Mouse (Mus musculus) stomach, embryonic 15.5 days (tissue): ENCODE measurements around the gene Arpc1a. TPM values are rescaled to one million over a fixed set of nuclear protein-coding genes. Genes with fewer than 3 reads are reported as not detected.

Source experiments
- ATAC-seq: fragments of 200-750 bp; cut with Nextera tagmentation; 2 replicates; pipeline ENCODE4 v1.8.0; 2017; ENCODE audit warnings: low read depth, moderate number of reproducible peaks, moderate TSS enrichment; ENCODE audit not compliant: insufficient read depth, low FRiP score
- H3K27ac ChIP-seq: fragments of 300-500 bp; sonication (generic); 2 replicates; pipeline ENCODE4 v1.5.1; 2015; ENCODE audit warnings: mild to moderate bottlenecking, inconsistent platforms
- H3K27me3 ChIP-seq: fragments of 300-500 bp; sonication (generic); replicated peaks from 2 replicates; pipeline ENCODE4 v1.6.1; 2015; ENCODE audit warnings: inconsistent platforms
- H3K36me3 ChIP-seq: fragments of 300-500 bp; sonication (generic); 2 replicates; pipeline ENCODE4 v1.6.1; 2015; ENCODE audit warnings: inconsistent platforms
- H3K4me1 ChIP-seq: fragments of 300-500 bp; sonication (generic); 2 replicates; pipeline ENCODE4 v1.6.1; 2015; ENCODE audit warnings: inconsistent platforms
- H3K4me2 ChIP-seq: fragments of 300-500 bp; sonication (generic); 2 replicates; pipeline ENCODE4 v1.6.1; 2015; ENCODE audit warnings: mild to moderate bottlenecking, inconsistent platforms
- H3K4me3 ChIP-seq: fragments of 300-500 bp; sonication (generic); replicated peaks from 2 replicates; pipeline ENCODE4 v1.5.1; 2015; ENCODE audit warnings: inconsistent platforms
- H3K9ac ChIP-seq: fragments of 300-500 bp; sonication (generic); 2 replicates; pipeline ENCODE4 v1.6.1; 2015; ENCODE audit warnings: inconsistent platforms
- H3K9me3 ChIP-seq: fragments of 300-500 bp; sonication (generic); 2 replicates; pipeline ENCODE4 v1.6.1; 2016; ENCODE audit warnings: inconsistent platforms
- WGBS: fragments of 180-500 bp; shearing (Covaris S2); methylation state at CpG from one replicate; pipeline ENCODE4 v1.1.7; 2015; 5-methylcytosine and 5-hydroxymethylcytosine counted together
- polyA plus RNA-seq: library from polyadenylated mRNA; unstranded; fragments of >200 nt; fragmentation: Nextera tagmentation; extraction: Ambion mirVana; gene quantifications from 2 replicates; pipeline ENCODE4 v1.2.1, GENCODE M21; 2015

Gene Arpc1a
- polyA plus RNA-seq, 1 experiment from 2014 or later: 134 TPM

DNA sequence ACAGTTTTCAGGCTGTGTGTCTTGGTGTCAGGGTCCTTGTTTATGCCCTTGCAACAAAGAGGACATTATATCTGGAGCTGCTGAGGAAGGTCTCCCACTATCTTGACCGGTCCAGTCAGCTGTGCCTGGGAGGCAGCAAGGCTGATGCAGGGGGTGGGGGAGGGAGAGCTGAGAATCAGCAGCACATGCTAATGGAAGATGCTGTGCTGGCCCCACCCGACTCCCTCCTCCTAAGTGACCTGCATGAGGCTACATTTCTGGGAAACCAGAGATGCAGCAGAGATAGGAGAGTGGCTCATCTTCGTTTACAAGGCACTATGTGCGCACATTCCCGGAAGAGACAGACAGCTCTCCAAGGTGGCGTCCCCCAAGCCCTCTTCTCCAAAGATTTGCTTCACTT lies 26.8 kb downstream of the Arpc1a start:
- Histone ChIP-seq H3K4me3 (no peak overlapping the region), H3K4me2 (no peak overlapping the region), H3K27me3 (no peaks in the 10 kb centered on the region), H3K36me3 (peaks cover 39% of the 10 kb centered on the region), H3K9ac (no peak overlapping the region), H3K9me3 (no peaks in the 10 kb centered on the region), H3K4me1 (peaks cover 9% of the 10 kb centered on the region; the same call in 1 of the 2 replicates), H3K27ac (no peak overlapping the region)
- no peak for ATAC-seq
- 86% methylated on average over 6 of the region's 6 CpGs for WGBS

DNA sequence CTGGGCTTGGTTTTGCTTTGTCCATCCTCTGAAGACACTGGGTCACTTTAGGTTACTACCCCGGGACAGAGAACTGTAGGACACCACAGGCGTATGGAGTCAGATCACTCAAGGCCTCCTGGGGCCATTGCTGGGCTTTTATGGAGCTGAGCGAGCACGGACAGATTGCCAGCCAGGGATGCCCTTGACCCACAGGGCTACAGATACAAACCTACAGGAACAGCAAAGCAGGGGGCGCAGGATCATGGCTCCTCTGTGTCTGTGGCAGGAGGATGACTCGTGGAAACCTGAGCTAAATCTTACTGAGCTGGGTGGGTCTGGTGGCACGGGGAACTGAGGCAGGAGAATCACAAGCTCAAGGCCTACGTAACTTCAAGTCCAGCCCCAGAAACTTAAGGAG lies 28.9 kb downstream of the Arpc1a start:
- Histone ChIP-seq H3K4me2 (no peak overlapping the region), H3K36me3 (peaks cover 20% of the 10 kb centered on the region), H3K9me3 (no peaks in the 10 kb centered on the region), H3K4me1 (peaks cover 23% of the 10 kb centered on the region), H3K27ac (no peak overlapping the region), H3K4me3 (no peak overlapping the region), H3K9ac (no peak overlapping the region), H3K27me3 (no peaks in the 10 kb centered on the region)
- 80% methylated on average over 8 of the region's 8 CpGs for WGBS
- ATAC-seq: no peak

DNA sequence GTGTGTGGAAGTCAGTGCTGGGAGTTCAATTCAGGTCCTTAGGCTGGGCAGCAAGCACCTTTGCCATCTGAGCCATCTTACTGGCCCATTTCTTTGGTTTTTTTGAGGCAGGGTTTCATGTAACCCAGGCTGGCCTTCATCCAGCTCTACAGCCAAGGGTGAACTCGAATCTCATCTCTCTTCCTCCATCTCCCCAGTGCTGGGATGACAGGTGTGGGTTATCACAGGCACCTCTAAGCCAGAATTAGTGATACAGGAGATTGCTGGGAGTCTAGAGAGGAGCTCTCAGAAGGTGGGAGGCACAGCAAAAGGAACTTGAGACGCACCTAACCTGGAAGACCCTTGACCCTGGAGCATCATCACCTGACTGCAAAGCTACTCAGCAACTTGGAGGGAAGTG lies 29.8 kb downstream of the Arpc1a start:
- peak overlapping the region; percentile 82 for H3K4me3 ChIP-seq
- WGBS: 22% methylated on average over 2 of the region's 2 CpGs
- H3K27me3 ChIP-seq: no peaks in the 10 kb centered on the region
- no peak for ATAC-seq
- no peak overlapping the region for H3K9ac ChIP-seq
- H3K4me1 ChIP-seq: peaks cover 23% of the 10 kb centered on the region
- peak overlapping the region; percentile 90 for H3K4me2 ChIP-seq
- no peak overlapping the region for H3K27ac ChIP-seq
- peaks cover 20% of the 10 kb centered on the region for H3K36me3 ChIP-seq
- H3K9me3 ChIP-seq: no peaks in the 10 kb centered on the region

DNA sequence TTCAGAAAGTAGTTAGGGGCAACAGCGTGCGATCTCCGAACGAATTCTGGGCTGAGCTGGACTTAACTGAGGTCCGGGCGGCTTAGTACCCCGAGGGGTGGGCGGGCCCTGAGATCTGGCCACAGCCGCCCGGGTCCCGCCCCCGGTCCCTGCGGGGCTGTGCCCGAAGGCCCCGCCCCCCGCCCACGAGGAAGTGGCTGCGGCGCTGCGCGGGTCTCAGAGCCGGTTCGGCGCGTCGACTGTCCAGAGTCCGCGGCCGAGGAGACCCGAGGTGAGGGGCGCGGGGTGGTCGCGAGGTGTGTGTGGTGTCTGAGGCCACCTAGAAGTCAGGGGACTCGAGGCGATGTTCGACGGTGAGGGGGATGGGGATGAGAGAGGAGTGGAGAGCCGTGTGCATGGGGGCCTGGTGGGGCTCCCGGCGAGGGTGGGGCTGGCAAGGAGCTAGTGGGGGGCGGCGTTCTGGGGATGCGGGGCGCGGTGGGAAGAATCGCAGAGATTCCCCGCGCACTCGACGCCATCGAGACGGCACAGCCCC lies 30.5 kb downstream of the Arpc1a start, which contains the start of gene Arpc1b:
TSS of gene Arpc1b (plus strand) at position 145 of the 535 bp plus-strand sequence.
- H3K4me3 ChIP-seq: peak within 1 kb of the TSS; percentile 82
- H3K9ac ChIP-seq: peak within 1 kb of the TSS; percentile 69
- peak within 1 kb of the TSS; percentile 75 for H3K27ac ChIP-seq
- H3K27me3 ChIP-seq: no peaks in the 10 kb centered on the region
- peak; percentile 83 for ATAC-seq
- H3K4me2 ChIP-seq: peak within 1 kb of the TSS; percentile 90
- peaks cover 23% of the 10 kb centered on the region for H3K4me1 ChIP-seq
- WGBS: under 1% methylated on average over 48 of the region's 53 CpGs
- H3K36me3 ChIP-seq: peaks cover 15% of the 10 kb centered on the region
- no peaks in the 10 kb centered on the region for H3K9me3 ChIP-seq

DNA sequence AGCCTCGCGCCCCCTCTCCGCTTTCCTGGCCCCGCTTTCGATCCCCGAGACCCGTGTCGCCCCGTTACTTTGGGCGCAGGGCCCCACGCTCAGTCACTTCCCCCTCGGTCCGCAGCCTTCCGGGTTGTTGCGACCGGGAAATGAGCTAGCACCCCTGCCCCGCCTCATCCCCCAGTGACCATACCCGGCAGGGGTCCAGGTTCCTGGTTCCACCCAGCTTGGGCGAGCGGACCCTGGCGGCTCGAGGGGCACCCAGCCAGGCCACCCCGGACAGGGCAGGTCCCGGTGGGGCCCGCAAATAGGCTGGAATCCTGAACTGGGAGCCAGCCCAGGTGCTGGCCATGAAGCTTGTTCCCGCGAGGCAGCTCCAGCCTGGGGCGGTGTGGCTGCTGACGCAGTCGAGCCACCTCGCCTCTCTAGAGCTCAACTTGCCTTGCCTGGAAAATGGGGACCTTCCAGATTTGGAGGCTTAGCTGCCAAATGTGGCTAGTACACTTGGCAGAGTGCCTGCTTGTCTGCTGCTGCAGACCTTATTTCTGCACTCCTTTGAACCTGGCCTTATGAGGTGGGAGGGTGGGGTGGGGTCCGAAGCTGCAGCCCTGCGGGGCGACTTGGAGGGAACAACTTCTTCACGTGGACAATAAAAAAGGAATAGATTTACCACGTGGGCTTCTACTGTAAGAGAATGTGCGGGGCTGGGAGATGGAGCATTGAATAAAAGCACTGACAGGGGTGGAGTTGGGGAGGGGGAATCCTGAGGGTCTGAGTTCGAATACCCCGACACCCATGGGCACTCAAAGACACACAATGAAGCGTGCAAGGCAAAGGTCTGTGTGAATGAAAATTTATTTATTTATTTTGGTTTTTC lies 31.2 kb downstream of the Arpc1a start:
- peak; percentile 43 for ATAC-seq
- 14% methylated on average over 38 of the region's 40 CpGs for whole genome bisulfite sequencing
- no peaks in the 10 kb centered on the region for H3K27me3 ChIP-seq

DNA sequence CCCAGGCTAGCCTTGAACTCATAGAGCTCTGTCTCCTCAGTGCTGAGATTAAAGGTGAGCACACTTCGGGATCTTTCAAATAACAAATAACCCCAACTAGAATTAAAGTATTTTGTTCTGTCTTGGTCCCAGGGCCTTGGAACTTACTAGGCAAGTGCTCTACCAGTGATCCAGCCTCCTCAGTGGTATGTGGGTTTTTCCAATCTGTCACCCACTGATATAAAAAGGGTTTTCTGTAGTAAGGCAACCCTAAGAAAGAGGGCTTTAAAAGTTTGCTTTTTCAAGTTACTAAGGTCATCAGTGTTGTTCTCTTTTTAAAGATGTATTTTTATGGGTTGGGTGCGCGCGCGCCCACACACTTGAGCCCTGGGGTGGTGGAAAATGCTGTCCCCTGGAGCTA lies 32.1 kb downstream of the Arpc1a start:
- no peaks in the 10 kb centered on the region for H3K9me3 ChIP-seq
- H3K27me3 ChIP-seq: no peaks in the 10 kb centered on the region
- 83% methylated on average over 5 of the region's 5 CpGs for WGBS
- peaks cover 2% of the 10 kb centered on the region; the same call in 1 of the 2 replicates for H3K36me3 ChIP-seq
- H3K27ac ChIP-seq: peak overlapping the region; percentile 91
- peak overlapping the region; percentile 90 for H3K4me2 ChIP-seq
- H3K4me1 ChIP-seq: peaks cover 23% of the 10 kb centered on the region
- peak overlapping the region; percentile 16 for H3K4me3 ChIP-seq
- 0 out of 2 replicates have a peak overlapping the region, but pooled peaks have one; percentile 10 for H3K9ac ChIP-seq
- ATAC-seq: no peak

More for the DNA sequence above, 31.2 kb downstream of the Arpc1a start:
- Histone ChIP-seq H3K4me2 (peak overlapping the region; percentile 90), H3K9me3 (no peaks in the 10 kb centered on the region), H3K4me1 (peaks cover 23% of the 10 kb centered on the region), H3K9ac (peak overlapping the region; percentile 69), H3K27ac (peak overlapping the region; percentile 75), H3K4me3 (peak overlapping the region; percentile 82), H3K36me3 (peaks cover 10% of the 10 kb centered on the region)

DNA sequence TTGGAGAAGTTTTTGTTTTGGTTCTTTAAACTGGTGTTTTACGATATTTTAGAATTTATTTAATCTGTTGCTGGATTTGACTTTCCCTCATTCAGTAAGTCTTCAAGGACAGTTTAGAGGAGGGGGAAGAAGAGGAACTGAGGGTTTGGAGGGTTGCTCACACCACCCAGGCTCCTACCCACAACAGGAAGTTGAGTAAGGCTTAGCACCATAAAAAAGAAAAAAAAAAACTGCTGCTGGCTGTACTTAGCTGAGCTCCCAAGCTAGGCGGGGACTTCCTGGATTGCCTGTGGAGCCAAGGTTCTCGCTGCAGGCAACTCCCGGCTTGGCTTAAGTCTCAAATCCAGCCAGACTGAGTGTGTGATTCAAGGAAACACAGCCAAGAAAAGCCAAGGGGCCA lies 32.7 kb downstream of the Arpc1a start:
- Histone ChIP-seq H3K4me1 (peaks cover 23% of the 10 kb centered on the region), H3K36me3 (no peaks in the 10 kb centered on the region), H3K27ac (peak overlapping the region; percentile 91), H3K4me3 (peak overlapping the region; percentile 16; the same call in 1 of the 2 replicates), H3K9me3 (no peaks in the 10 kb centered on the region), H3K4me2 (peak overlapping the region; percentile 41), H3K9ac (peak overlapping the region; percentile 10; the same call in 1 of the 2 replicates), H3K27me3 (no peaks in the 10 kb centered on the region)
- peak; percentile 27; the same call in 1 of the 2 replicates for ATAC-seq
- WGBS: 12% methylated on average over 4 of the region's 4 CpGs

DNA sequence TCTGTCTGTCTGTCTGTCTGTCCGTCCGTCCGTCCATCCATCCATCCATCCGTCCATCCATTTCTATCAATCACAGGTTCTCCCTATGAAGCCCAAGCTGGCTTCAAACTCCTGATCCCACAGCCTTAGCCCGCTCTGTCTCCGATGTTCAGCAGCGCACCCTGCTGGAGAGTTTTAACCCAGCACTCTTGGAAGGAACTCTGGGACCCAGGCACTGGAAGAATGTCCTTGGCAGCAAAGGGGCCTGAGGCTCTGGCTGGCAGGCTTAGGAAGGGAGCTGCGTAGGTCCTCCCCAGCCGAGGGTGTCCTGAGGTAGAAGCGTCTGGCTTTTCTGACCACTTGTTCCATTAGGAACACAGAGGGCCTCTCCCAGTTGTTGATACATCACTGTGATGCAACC lies 33.3 kb downstream of the Arpc1a start:
- Histone ChIP-seq H3K36me3 (0 out of 2 replicates have a peak, but pooled peaks cover under 1% of the 10 kb centered on the region), H3K9me3 (no peaks in the 10 kb centered on the region), H3K27me3 (no peaks in the 10 kb centered on the region), H3K4me2 (peak overlapping the region; percentile 41), H3K4me1 (peaks cover 23% of the 10 kb centered on the region), H3K4me3 (peak overlapping the region; percentile 16; the same call in 1 of the 2 replicates), H3K27ac (peak overlapping the region; percentile 91), H3K9ac (peak overlapping the region; percentile 3; the same call in 1 of the 2 replicates)
- ATAC-seq: no peak
- WGBS: 48% methylated on average over 10 of the region's 10 CpGs

DNA sequence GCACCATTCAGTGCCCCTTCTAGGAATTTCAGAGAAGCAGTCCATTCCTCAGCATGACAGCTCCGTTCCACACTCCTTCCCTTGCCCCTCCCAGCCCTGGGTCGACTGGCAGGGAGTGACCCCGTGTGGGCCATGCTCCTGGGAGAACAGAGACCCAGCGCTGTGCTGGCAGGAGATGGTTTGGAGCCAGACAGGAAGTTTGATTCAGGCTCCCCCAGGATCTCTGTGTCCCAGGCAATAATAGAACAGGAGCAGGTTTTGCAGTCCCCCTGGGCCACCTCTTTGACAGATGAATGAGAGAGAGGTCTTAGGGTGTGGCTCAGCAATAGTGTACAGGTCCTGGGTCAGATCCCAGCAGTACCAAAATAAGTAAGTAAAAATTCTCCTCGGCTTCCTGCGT lies 34.4 kb downstream of the Arpc1a start:
- no peaks in the 10 kb centered on the region for H3K9me3 ChIP-seq
- H3K4me3 ChIP-seq: no peak overlapping the region
- H3K27me3 ChIP-seq: no peaks in the 10 kb centered on the region
- 49% methylated on average over 6 of the region's 6 CpGs for WGBS
- H3K4me2 ChIP-seq: no peak overlapping the region
- no peak overlapping the region for H3K27ac ChIP-seq
- ATAC-seq: no peak
- H3K9ac ChIP-seq: no peak overlapping the region
- peaks cover 23% of the 10 kb centered on the region for H3K4me1 ChIP-seq
- 0 out of 2 replicates have a peak, but pooled peaks cover 7% of the 10 kb centered on the region for H3K36me3 ChIP-seq

DNA sequence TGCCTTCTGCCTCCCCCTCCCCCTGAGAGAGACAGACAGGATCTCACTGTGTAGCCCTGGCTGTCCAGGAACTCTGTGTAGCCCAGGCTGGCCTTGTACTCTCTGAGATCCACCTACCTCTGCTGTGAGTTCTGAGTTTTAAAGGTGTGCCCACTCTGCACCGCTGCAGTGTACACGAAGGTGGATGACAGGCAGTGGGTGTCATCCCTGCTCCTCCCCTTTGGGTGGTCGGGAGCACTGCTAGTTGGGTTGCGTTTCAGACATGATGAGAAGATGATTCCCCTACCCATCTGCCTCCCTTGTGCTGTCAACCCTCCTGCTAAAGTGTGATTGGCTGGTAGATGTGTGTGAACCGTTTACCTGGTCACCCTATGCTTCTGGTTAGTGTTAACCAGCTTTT lies 34.8 kb downstream of the Arpc1a start:
- Histone ChIP-seq H3K27ac (no peak overlapping the region), H3K9ac (no peak overlapping the region), H3K9me3 (no peaks in the 10 kb centered on the region), H3K4me3 (no peak overlapping the region), H3K36me3 (0 out of 2 replicates have a peak, but pooled peaks cover 7% of the 10 kb centered on the region), H3K27me3 (no peaks in the 10 kb centered on the region), H3K4me2 (no peak overlapping the region), H3K4me1 (peaks cover 23% of the 10 kb centered on the region)
- 89% methylated on average over 5 of the region's 5 CpGs for whole genome bisulfite sequencing
- ATAC-seq: no peak

DNA sequence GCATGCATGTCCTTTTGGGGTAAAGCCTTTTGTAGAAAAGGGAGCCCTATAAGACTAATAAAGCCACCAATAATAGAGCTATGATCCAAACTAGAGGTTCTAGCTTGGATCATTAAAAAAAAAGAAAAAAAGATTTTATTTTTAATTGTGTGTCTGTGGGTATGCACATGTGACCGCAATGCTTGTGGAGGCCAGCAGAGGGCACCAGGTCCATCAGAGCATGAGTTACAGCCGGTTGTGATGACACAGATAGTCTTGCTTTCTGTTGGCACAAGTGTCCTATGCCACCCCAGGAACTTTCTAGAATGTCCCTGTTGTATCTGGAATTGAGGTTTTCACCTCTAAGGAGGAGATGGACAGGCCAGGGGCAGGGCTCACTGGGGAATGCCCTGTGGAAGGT lies 35.8 kb downstream of the Arpc1a start:
- Histone ChIP-seq H3K4me3 (no peak overlapping the region), H3K27ac (no peak overlapping the region), H3K36me3 (peaks cover 14% of the 10 kb centered on the region), H3K9ac (no peak overlapping the region), H3K4me2 (no peak overlapping the region), H3K4me1 (peaks cover 20% of the 10 kb centered on the region), H3K27me3 (no peaks in the 10 kb centered on the region), H3K9me3 (no peaks in the 10 kb centered on the region)
- no peak for ATAC-seq
- WGBS: 90% methylated on average over 2 of the region's 2 CpGs

DNA sequence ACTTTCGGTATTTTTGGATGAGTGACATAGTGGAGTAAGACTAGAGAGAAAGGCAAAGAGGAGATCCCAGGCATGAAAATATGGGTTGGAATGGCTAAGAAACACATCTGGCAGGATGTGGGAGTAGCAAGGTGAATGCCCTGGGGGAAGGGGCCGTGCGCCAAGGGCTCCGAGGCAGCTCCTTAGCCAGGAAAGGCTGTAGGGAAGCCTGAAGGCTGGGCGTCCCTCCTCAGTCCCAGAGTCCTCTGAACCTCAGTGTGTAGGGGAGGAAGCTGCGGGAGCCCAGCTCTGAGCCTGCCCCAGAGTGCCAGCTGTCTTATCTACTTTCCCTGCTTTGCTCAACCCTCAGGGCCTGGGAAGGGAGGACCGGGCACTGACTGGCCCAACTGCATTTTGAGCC lies 37.3 kb downstream of the Arpc1a start:
- no peak for ATAC-seq
- Histone ChIP-seq H3K4me3 (no peak overlapping the region), H3K36me3 (peaks cover 27% of the 10 kb centered on the region), H3K9ac (no peak overlapping the region), H3K4me1 (peaks cover 13% of the 10 kb centered on the region), H3K9me3 (no peaks in the 10 kb centered on the region), H3K27ac (no peak overlapping the region), H3K27me3 (no peaks in the 10 kb centered on the region), H3K4me2 (no peak overlapping the region)
- 62% methylated on average over 7 of the region's 7 CpGs for WGBS
